Mouse (Mus musculus) limb, embryonic 10.5 days (tissue): ENCODE data around the gene Cyp17a1. TPM values are rescaled to one million over a fixed set of nuclear protein-coding genes. Genes with fewer than 3 reads are reported as not detected.

Experiments
- polyA plus RNA-seq: library from polyadenylated mRNA; unstranded; fragments of >200 nt; fragmentation: Nextera tagmentation; extraction: Ambion mirVana; gene quantifications from 2 replicates; pipeline ENCODE4 v1.2.1, GENCODE M21; 2016

Cyp17a1 gene
- polyA plus RNA-seq, 1 experiment from 2014 or later, result not detected

Other genes with a start within 250 kb of the Cyp17a1 start
- 13.0 and 15.2 TPM in 2 replicates for gene Trim8, start 171.5 kb downstream of the Cyp17a1 start, polyA plus RNA-seq
- 164 and 173 TPM in 2 replicates for gene Arl3, start 100.0 kb downstream of the Cyp17a1 start, polyA plus RNA-seq
- gene Sfxn2, start 99.8 kb downstream of the Cyp17a1 start, polyA plus RNA-seq, result 19.0 and 21.7 TPM in 2 replicates
- gene Wbp1l, start 74.1 kb downstream of the Cyp17a1 start, polyA plus RNA-seq, result 49.8 and 52.3 TPM in 2 replicates
- gene Borcs7, start 16.7 kb upstream of the Cyp17a1 start, polyA plus RNA-seq, result 11.0 and 12.7 TPM in 2 replicates
- gene As3mt, start 34.3 kb upstream of the Cyp17a1 start, polyA plus RNA-seq, result 29.7 and 31.4 TPM in 2 replicates
- gene Cnnm2, start 88.4 kb upstream of the Cyp17a1 start, polyA plus RNA-seq, result 1.5 and 1.6 TPM in 2 replicates